Mouse (Mus musculus) adrenal gland, adult 2 months (tissue): ENCODE measurements at regions not wholly inside any gene's neighbourhood (a gene's known extent, or its start where the extent isn't known, plus 50 kb on each side); places are given as distances from the start of the nearest gene placed in this dataset.
A peak's percentile ranks its signal among the peaks of the same experiment; 100 is the strongest.

Experiments
- DNase-seq: peaks from one replicate; pipeline ENCODE4 v3.0.0; 2021

DNA sequence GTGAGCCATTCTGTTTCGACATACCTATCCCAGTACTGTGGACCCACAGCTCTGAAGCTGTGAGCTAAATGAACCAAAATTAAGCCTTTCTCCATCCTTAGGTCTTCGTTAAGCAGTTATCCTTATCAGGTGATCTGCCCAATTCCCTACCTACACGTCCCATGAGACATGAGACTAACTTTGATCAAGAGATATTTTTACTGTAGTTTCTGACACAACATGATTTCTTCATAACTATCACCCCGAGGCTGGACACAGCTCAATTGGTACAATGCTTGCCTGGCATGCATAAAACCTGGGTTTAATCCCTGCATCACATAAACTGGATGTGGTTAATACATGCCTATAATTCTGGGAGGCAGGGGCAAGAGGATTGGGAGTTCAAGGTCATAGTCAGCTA, 82.2 kb upstream of the Elovl6 start:
- DNase-seq, result no peak

- peak; percentile 46 for DNase-seq
Observed at GRCm38 (mm10) chr3:129450671-129451070, 81.5 kb upstream of the Elovl6 start.

DNA sequence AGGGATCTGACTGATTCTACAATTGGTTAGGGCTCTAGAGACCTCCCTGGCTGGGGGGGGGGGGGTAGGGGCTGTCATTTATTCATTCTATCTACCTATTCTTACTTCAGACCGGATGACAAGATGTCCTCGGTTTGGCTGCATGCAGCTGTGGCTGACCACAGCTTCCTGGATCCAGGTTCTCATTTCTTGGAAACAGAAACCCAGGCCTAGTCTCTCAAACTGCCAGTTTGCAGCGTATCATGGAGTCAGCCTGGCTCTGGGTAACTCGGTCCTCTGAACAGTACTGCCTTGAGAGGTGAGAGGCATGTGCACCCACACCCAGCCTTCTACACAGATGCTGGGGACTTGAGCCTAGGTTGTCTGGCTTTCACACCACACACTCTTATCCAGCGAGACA, 62.1 kb upstream of the Elovl6 start:
- DNase-seq, result no peak

DNA sequence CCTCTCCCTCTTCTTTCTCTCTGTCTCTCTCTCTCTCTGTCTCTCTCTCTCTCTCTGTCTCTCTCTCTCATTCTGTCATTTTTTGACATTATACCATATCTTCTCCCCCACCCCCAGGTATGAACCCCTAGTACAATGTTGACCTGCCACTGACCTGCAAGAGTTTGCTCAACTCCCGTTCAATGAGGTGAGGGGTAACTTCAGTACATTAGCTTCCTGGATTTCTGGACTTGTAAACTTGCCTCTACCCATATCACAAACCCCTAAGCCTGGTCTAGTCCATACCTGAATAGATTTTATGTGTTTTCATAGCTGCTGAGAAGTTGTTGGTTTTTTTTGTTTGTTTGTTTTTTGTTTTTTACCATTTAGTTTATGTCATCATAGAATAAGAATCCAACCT, 60.8 kb upstream of the Elovl6 start:
- no peak for DNase-seq

- no peak for DNase-seq
Observed at GRCm38 (mm10) chr3:129472008-129472407, 60.1 kb upstream of the Elovl6 start.

DNA sequence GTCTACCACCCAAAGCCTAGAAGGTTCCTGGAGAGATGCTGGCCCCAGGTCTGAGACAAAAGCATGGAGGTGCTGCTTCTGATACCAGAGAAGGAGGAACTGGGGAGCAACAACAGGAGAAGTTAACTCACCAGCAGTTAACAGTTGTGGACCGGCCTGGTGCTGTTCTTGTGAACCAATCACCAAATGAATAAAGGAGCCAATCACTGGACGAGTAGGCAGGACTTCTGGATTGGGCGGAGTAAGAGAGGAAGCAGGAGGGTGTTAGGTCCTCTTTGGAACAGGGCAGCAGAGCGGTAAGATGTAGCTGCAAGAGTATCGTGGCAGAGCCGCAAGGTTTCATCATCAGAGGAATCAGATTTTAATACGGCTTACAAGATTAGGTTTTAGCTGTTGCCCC, 57.7 kb upstream of the Elovl6 start:
- DNase-seq, result no peak

- no peak for DNase-seq
Observed at GRCm38 (mm10) chr3:129476250-129476649, 55.9 kb upstream of the Elovl6 start.

DNA sequence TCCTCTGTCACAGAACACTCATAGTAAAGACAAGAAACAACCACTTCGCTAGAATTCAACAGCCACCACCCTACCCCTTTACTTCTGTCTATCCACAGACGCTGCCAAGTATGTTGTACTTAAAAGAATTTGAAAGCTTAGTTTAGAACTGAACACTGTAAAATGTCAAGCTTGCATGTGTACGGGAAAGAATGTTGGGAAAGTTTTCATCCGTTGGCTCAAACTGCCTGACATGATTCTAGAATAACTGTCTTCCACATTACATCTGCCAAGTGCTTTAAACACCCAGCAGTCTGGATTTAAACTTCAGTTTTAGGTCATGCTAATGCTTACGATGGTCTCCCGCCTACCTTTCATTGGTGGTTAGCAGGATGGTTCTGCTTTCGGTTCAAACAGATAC, 54.1 kb upstream of the Elovl6 start:
- DNase-seq, result no peak

- no peak for DNase-seq
Observed at GRCm38 (mm10) chr3:129481293-129481692, 50.9 kb upstream of the Elovl6 start.
